Comparison of ENCODE assay signal across 8 mouse cellular contexts in the genomic region with DNA sequence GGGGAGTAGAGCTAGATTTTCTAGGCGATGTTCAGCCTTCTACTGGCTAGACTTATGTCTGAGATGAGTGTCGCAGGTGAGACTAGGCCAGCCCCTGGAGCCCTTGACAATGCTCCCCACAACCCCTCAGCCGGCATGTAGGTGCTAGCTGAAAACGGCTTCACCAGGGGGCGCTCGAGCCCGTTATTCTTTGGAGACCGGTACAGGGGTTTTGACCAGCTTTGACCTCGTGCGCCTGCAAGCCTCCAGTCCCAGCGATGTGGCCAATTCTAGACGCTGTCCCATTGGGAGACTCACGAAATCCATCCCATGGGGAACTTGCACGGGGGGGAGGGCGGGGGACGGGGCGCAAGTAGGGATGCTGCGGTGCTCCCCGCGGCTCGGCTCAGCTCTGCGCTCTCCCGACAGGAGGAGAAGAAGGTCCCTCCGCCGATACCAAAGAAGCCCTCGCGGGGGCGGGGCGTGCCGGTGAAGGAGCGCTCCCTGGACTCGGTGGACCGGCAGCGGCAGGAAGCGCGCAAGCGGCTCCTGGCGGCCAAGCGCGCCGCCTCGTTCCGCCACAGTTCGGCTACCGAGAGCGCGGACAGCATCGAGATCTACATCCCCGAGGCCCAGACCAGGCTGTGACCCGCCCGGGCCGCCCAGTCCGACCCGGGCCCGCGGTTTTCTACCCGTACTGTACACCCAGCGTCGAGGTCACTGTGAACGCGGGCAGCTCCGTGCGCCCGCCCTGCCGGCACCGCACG. TPM values are rescaled to one million over a fixed set of nuclear protein-coding genes. Genes with fewer than 3 reads are reported as not detected.
DNase-seq lines count a peak whose midpoint lies in the region; ATAC-seq lines count a peak whose summit lies in the region.

No protein-coding gene starts in this region.

- peak overlapping the region; percentile 77 for H3K27ac ChIP-seq in hindbrain, embryonic 15.5 days (replicated peaks)

- peak overlapping the region; percentile 49 for H3K4me3 ChIP-seq in hindbrain, embryonic 15.5 days

- ATAC-seq in activated CD4-positive, CD25-positive, alpha-beta regulatory T cell, adult 4 months, result peak; percentile 82
- peak; percentile 63; the same call in 1 of the 2 replicates for ATAC-seq in hindbrain, embryonic 15.5 days (ENCODE audit: low FRiP score, low read depth)

- 1% methylated on average over 59 of the region's 67 CpGs for WGBS in hindbrain, embryonic 15.5 days

- peaks cover 40% of the 10 kb centered on the region for H3K4me1 ChIP-seq in hindbrain, embryonic 15.5 days (replicated peaks)

- intact Hi-C loops in left cerebral cortex, postnatal 25 days (cut with DNase I), result loop anchor here (2.0 kb wide), 1 partner anchor 67 kb away; a partner anchor contains a TSS

- no peaks in the 10 kb centered on the region; the same call in 1 of the 2 replicates for H3K36me3 ChIP-seq in hindbrain, embryonic 15.5 days

- no peaks in the 10 kb centered on the region for H3K27me3 ChIP-seq in hindbrain, embryonic 15.5 days

- H3K9ac ChIP-seq in hindbrain, embryonic 15.5 days, result peak overlapping the region; percentile 67

- DNase-seq in cerebellum, postnatal 10 days, result peak; percentile 96 to 97
- DNase-seq in gastrocnemius, adult 18-20 months (ENCODE audit: low spot score), result peak; percentile 81
- peak; percentile 68 to 75 for DNase-seq in left cerebral cortex, postnatal 25 days (ENCODE audit: low spot score in 2 of 2)
- peak; percentile 88 for DNase-seq in mesoderm, embryonic 11.5 days (ENCODE audit: low read depth, low spot score)
- peak; percentile 63 for DNase-seq in right cerebral cortex, postnatal 25 days
- peak; percentile 60 to 85 for DNase-seq in urinary bladder, postnatal 4 days (ENCODE audit: low spot score in 2 of 2)

- H3K4me2 ChIP-seq in hindbrain, embryonic 15.5 days, result peak overlapping the region; percentile 97

- no peaks in the 10 kb centered on the region for H3K9me3 ChIP-seq in hindbrain, embryonic 15.5 days

RNA-seq across cellular contexts. Expression of a gene that starts 7.7 kb away (rescaled TPM):
- polyA plus RNA-seq in activated CD4-positive, CD25-positive, alpha-beta regulatory T cell, adult 4 months (2017; shearing (Covaris generic)), result 10 to 100 TPM; 42.1 to 43.4 TPM
- total RNA-seq in gastrocnemius, adult 18-20 months (2021), result 10 to 100 TPM; 36.3 to 36.9 TPM
- 53.7 and 56.6 TPM in 2 replicates for polyA plus RNA-seq in hindbrain, embryonic 15.5 days (2015; fragmentation: Nextera tagmentation; extraction: Ambion mirVana)
- 10 to 100 TPM; 55.2 to 55.3 TPM for total RNA-seq in left cerebral cortex, postnatal 25 days (2021)

Comparison
In these comparisons a context has a peak if more than half of its experiments do, and no peak if none do; other contexts are left out.
1. Peak in every context shown above with its lines: DNase-seq, ATAC-seq, H3K4me3 ChIP-seq and H3K27ac ChIP-seq.